In the genomic region with DNA sequence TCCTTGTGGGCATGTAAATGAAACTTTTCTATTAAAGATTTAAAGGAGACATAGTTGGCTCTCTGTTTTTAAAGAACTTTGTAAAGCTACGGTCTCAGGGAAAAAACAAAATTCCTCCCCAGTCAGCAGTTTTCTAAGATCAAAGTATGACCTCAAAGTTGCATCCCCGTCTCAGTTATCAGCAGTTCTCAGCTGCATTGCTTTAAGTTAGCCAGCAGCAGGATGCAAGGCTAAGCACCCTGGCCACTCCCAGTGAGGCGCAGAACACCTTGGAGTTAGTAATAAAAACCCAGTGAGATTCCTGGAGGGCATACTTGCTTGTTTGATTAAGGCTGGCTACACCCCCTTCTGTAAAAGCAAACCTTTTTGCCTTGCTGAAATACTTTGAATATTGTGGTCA, we compare ENCODE assay signal across 22 mouse cellular contexts. TPM values are rescaled to one million over a fixed set of nuclear protein-coding genes. Genes with fewer than 3 reads are reported as not detected.
"Had no signal": no experiment of that assay in that cellular context is flagged by ENCODE, and none has a peak within 500 bp of the region (broad histone marks: within the 10 kb centered on the region; RNA-seq: fewer than 3 reads in every experiment).

No protein-coding gene starts in this region.

- ATAC-seq: liver, embryonic 12.5 days; midbrain, embryonic 13.5 days; midbrain, embryonic 16.5 days had no signal

- H3K9ac ChIP-seq: kidney, embryonic 15.5 days; limb, embryonic 12.5 days; liver, embryonic 12.5 days; liver, embryonic 15.5 days; midbrain, embryonic 13.5 days; neural tube, embryonic 13.5 days; stomach, embryonic 15.5 days had no signal

- H3K4me3 ChIP-seq: kidney, embryonic 15.5 days; left cerebral cortex, adult 2 months; limb, embryonic 12.5 days; liver, embryonic 12.5 days; liver, embryonic 15.5 days; megakaryocyte, embryonic 14.5 days; midbrain, embryonic 10.5 days; midbrain, embryonic 13.5 days; myocyte; neural tube, embryonic 13.5 days; stomach, embryonic 15.5 days had no signal

- H3K36me3 ChIP-seq: kidney, embryonic 15.5 days; limb, embryonic 12.5 days; liver, embryonic 12.5 days; liver, embryonic 15.5 days; midbrain, embryonic 10.5 days; midbrain, embryonic 13.5 days; neural tube, embryonic 13.5 days; stomach, embryonic 15.5 days had no signal

- H3K9me3 ChIP-seq: kidney, embryonic 15.5 days; limb, embryonic 12.5 days; liver, embryonic 12.5 days; liver, embryonic 15.5 days; midbrain, embryonic 10.5 days; midbrain, embryonic 13.5 days; neural tube, embryonic 13.5 days; stomach, embryonic 15.5 days had no signal

- DNase-seq: kidney, adult 11 months; kidney, postnatal 10 days; kidney, postnatal 36 days; layer of hippocampus, postnatal 36 days; liver; lung, adult 2 months; retina, postnatal 1 day; right cerebral cortex, postnatal 25 days; spleen, adult 18-20 months; thymus, postnatal 25 days had no signal

- H3K27me3 ChIP-seq: kidney, embryonic 15.5 days; limb, embryonic 12.5 days; liver, embryonic 12.5 days; liver, embryonic 15.5 days; megakaryocyte, embryonic 14.5 days; midbrain, embryonic 13.5 days; neural tube, embryonic 13.5 days; stomach, embryonic 15.5 days had no signal

- H3K27ac ChIP-seq: kidney, embryonic 15.5 days; left cerebral cortex, adult 2 months; limb, embryonic 12.5 days; liver, embryonic 12.5 days; liver, embryonic 15.5 days; midbrain, embryonic 10.5 days; midbrain, embryonic 13.5 days; neural tube, embryonic 13.5 days; stomach, embryonic 15.5 days had no signal

- H3K4me2 ChIP-seq: kidney, embryonic 15.5 days; limb, embryonic 12.5 days; liver, embryonic 12.5 days; liver, embryonic 15.5 days; midbrain, embryonic 13.5 days; neural tube, embryonic 13.5 days; stomach, embryonic 15.5 days had no signal

- H3K4me1 ChIP-seq: kidney, embryonic 15.5 days; liver, embryonic 15.5 days; midbrain, embryonic 10.5 days; stomach, embryonic 15.5 days had no signal

RNA-seq across cellular contexts. Expression of a gene that starts 15.2 kb away (rescaled TPM):
- polyA plus RNA-seq: limb, embryonic 12.5 days; midbrain, embryonic 10.5 days; midbrain, embryonic 13.5 days; midbrain, embryonic 16.5 days; neural tube, embryonic 13.5 days had no signal
